Comparison of ENCODE assay signal across 7 mouse cellular contexts in genomic region chr12:79838181-79838961, GRCm38 (mm10).
DNase-seq lines count a peak whose midpoint lies in the region; ATAC-seq lines count a peak whose summit lies in the region.

No protein-coding gene starts in this region.

- H3K27ac ChIP-seq in hindbrain, embryonic 11.5 days (ENCODE audit: low read depth, low read length): peak overlapping the region; percentile 69

- peaks cover 26% of the 10 kb centered on the region for H3K4me1 ChIP-seq in hindbrain, embryonic 11.5 days (replicated peaks; ENCODE audit: control insufficient read depth, insufficient read depth, low read length)

- H3K4me2 ChIP-seq in hindbrain, embryonic 11.5 days (replicated peaks; ENCODE audit: low read depth, low read length): no peak overlapping the region

- H3K4me3 ChIP-seq in hindbrain, embryonic 11.5 days (ENCODE audit: low read depth, low read length): no peak overlapping the region

- no peaks in the 10 kb centered on the region for H3K9me3 ChIP-seq in hindbrain, embryonic 11.5 days (ENCODE audit: control insufficient read depth, low read length)

- no peaks in the 10 kb centered on the region for H3K27me3 ChIP-seq in hindbrain, embryonic 11.5 days (ENCODE audit: control insufficient read depth, insufficient read depth, low read length)

- DNase-seq in Muller cell, postnatal 12 days (ENCODE audit: inconsistent ontology term): peak; percentile 67
- DNase-seq in adrenal gland, postnatal 10 days: peak; percentile 69
- DNase-seq in frontal cortex, postnatal 36 days (ENCODE audit: low spot score in 2 of 2): peak; percentile 47 to 59
- no peak for DNase-seq in hindbrain, embryonic 11.5 days (ENCODE audit: low spot score)
- DNase-seq in left cerebral cortex, adult 9 months (ENCODE audit: low spot score in 2 of 2): peak; percentile 48 to 62

- no peak overlapping the region for H3K9ac ChIP-seq in hindbrain, embryonic 11.5 days (ENCODE audit: low read depth, low read length)

- ATAC-seq in hindbrain, embryonic 11.5 days (ENCODE audit: low FRiP score): no peak
- peak; percentile 84 for ATAC-seq in megakaryocyte-erythroid progenitor cell, adult 5-6 weeks (replicated peaks; ENCODE audit: low FRiP score, low TSS enrichment, poor library complexity, severe bottlenecking)
- no peak for ATAC-seq in monocyte, adult 5-6 weeks (replicated peaks; ENCODE audit: insufficient number of reproducible peaks, low FRiP score, low TSS enrichment, poor library complexity, severe bottlenecking)

- WGBS in hindbrain, embryonic 11.5 days: 45% methylated on average over 6 of the region's 6 CpGs

- no peaks in the 10 kb centered on the region for H3K36me3 ChIP-seq in hindbrain, embryonic 11.5 days (ENCODE audit: control insufficient read depth, insufficient read depth, low read length)
